Mouse (Mus musculus) left cerebral cortex, postnatal 14 days (tissue): ENCODE measurements at regions not wholly inside any gene's neighbourhood (a gene's known extent, or its start where the extent isn't known, plus 50 kb on each side); places are given as distances from the start of the nearest gene placed in this dataset.

Experiments
- DNase-seq, 2 experiments: peaks; one replicate each; pipeline ENCODE4 v3.0.0; 2021 to 2022; ENCODE audit warnings: low spot score in 2 of 2, mixed read lengths in 1 of 2
- intact Hi-C: fragments of 180-260 bp; cut with DNase I; formaldehyde crosslinking; loops from one replicate; pipeline ENCODE4 v1.15.1; 2025

GRCm38 (mm10) chr9:60991509-60991908 lies 197.2 kb downstream of the Uaca start:
- intact Hi-C loops, result no loop called here
- peak; percentile 34 to 50 for DNase-seq

DNA sequence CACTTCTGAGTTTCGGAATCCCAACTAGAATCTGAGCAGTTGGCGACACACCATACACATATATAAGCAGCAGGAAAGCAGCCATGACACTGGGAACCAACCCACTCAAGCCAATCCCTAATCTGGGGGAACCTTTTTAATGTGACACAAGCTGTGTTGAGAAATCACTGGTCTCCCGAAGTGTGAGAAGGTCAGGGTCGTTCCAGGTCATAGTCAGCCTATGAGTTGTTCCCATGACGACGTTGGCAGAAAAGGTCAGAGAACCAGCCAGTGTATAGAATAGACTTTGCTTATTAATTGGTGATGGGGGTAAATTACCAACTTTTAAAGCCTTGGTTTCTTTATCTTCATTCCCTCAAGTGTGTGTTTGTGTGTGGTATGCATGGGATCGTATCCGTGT lies 199.3 kb downstream of the Uaca start:
- no peak for DNase-seq
- intact Hi-C loops, result no loop called here

DNA sequence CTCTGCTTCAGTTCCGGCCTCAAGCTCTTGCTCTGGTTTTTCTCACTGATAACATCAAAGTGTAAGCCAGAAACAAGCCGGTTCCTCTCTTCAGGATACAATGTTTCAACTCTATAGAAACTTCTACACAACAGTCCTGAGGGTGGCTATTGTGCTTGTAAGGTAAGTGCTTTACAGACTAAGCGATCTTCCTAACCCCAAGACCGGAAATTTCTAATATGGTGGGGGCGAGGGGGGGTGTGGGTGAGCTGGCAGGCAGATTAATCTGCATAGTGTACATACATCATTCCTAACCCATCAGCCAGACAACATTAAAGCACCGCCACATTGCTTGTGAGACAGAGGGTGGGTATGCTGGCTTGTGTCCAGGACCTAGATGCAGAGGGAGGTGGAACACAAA lies 200.8 kb downstream of the Uaca start:
- DNase-seq, result no peak
- intact Hi-C loops, result no loop called here

GRCm38 (mm10) chr9:60998086-60998785 lies 203.9 kb downstream of the Uaca start:
- intact Hi-C loops, result no loop called here
- peak; percentile 60 to 62 for DNase-seq

DNA sequence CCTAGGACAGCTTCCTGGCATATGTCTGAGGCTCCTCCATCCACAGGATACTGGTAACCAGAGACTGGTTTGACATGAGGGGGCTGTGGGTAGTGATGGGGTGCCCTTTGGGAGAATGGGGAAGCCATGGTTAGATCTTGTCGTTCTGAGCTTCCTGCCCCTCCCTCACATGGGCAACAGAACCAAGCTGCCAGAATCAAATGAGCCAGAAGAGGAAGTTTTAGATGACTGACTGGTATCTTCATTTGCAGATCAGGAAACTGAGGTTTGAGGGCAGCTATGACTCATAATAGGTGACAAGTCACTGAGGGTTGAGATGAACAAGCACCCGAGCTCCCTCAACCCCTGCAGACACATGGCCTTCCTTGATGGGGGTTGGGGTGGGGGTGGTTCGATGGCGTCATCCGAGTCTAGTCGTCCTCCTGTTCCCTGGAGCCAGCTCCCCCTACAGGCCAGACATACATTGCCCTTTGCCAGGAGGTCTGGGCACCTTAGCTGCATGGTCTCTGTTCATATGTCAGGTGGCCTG lies 204.7 kb downstream of the Uaca start:
- intact Hi-C loops, result no loop called here

DNA sequence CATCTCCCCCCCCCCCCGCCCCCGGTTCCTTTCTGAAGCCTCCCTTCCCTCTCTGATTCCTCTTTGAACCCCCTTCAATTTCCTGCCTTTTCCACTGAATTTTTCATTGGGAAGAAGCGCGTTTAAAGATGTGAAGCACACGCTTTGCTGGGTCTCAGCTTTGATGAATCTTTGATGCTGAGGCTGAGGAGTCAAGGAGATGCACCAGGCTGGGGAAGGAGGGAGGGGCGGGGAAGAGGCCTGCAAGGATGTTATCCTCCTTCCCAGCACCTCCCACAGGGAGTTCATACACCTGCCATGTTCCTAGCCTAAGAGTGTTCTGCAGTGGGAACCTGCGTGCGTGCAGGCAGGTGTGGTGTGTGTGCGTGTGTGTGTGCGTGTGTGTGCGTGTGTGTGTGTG lies 205.9 kb downstream of the Uaca start:
- DNase-seq, result no peak
- intact Hi-C loops, result no loop called here

More for the DNA sequence above, 204.7 kb downstream of the Uaca start:
- DNase-seq, result no peak

GRCm38 (mm10) chr9:61002572-61002971 lies 208.2 kb downstream of the Uaca start:
- no peak for DNase-seq
- intact Hi-C loops, result no loop called here

DNA sequence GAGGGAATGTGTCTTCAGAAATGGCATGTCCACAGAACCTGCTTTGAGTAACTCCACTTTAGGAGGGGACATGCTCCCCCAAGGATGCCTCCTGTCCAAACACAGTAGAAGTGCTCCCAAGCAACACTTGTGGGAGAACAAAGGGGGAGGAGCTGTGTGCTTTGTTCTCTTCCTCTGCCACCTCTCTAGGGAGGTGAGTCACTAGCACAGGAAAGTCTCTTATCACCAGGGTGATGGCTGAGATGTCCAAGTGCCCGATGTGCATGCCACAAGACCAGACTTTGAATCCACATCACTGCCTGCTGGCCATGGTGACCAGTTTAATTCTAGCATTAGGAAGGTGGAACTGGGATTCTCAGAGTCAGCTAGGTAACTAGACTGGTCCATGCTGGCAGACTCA lies 214.1 kb downstream of the Uaca start:
- intact Hi-C loops, result no loop called here
- DNase-seq, result no peak

- intact Hi-C loops, result no loop called here
- DNase-seq, result no peak
Measured at GRCm38 (mm10) chr9:61011066-61011465, 216.7 kb downstream of the Uaca start.

GRCm38 (mm10) chr9:61012771-61013540 lies 218.6 kb downstream of the Uaca start:
- intact Hi-C loops, result no loop called here
- peak; percentile 80 to 92 for DNase-seq

DNA sequence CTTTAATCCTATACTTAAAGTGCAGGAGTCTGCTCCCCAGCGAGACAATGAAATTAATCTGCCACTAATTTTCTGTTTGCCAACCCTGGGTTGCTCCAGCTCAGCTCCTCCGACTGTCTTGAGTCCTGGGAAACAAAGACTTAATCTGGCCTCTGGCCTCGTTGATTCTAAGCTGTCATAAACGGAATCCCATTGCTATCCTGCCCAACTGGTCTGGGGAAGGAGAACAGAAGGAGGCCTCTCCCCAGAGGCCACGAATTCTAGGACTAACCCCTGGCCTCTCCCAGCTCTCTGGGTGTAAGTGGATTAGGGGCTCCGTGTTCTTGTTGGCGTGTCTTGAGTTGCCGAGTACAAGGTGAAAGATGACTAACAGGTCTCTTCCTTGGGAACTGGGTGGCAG lies 219.8 kb downstream of the Uaca start:
- no peak for DNase-seq
- intact Hi-C loops, result no loop called here

DNA sequence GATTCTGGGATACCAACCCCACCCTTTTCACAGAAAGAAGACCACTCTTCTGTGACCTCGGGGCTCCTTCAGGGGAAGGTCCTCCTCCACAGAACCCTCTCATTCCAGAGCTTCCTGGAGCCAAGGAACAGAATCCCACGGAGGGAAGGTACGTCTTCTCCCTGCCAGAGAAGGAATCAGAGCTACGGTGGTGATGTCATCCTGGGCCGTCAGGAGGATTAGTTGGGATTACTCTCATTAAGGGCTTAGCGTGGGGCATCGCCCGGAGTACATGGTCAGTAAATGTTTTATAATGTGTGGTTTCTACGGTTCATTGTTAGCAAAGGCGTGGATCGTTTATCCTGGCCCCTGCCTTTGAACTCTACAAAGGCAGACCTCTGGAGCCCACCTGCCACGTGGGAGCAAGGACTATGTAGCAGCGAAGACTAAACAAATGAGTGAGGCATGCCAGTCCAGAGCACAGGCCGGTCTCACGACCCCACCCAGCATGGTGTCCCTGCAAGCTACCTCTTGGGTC lies 221.1 kb downstream of the Uaca start:
- no peak for DNase-seq
- intact Hi-C loops, result no loop called here

DNA sequence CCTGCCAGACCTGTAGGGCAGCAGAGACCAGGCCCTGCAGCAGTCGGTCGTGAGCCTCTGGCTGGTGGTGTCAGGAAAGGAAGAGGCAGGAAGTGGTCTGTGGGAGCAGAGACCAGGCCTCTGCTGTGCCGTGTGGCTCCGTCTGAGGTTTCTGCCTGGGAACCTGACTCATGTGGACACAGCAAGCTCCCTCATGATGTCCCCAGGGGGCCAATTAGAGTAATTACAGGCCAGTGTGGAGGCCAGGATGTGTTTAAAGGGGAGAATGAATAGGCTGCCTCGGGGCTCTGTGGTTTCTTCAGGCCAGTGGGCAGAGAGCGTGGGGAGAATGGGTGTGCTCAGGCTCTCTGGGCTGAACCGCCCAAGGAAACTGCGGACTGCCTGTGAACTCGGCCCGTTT lies 222.3 kb downstream of the Uaca start:
- no peak for DNase-seq
- intact Hi-C loops, result no loop called here

DNA sequence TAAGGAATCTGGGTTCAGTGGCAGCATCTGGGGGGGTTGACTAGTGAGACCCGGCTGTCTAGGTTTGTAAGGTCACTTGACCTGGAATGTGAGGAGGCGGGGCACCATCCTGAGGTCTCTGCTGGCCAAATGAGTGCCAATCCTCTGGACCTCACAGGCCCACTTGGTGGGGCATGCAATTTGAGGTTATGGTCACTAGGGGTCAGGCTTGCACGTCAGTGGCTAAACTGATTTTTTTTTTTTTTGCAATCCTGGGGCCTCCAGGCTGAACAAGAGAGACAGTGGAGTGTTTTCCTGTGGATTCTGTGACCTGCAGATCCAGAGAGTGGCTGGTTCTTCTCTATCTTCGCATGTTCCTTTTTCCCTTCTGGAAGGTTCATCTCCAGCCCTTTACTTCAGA lies 225.6 kb downstream of the Uaca start:
- intact Hi-C loops, result no loop called here
- no peak for DNase-seq

DNA sequence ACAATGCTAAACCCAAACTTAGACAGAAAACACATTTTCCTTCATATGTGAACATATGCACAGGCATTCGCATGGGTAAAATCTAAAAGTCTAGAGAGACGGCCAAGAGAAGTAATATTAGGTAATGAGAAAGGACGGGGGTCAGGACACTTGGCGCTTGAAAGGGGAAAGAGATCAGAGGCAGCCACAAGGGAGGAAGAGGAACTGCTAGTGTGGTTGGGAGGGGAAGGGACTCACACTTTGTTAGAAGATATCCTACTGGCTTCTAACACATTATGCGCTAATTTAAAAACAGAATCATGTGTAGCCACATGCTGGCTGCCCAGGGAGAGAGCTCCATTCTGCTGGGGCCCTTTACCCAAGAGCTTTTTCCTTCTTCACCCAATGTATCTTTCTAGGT lies 227.5 kb downstream of the Uaca start:
- intact Hi-C loops, result no loop called here
- DNase-seq, result no peak

- intact Hi-C loops, result no loop called here
- peak; percentile 31 to 52 for DNase-seq
Measured at GRCm38 (mm10) chr9:61022371-61023026, 228.2 kb downstream of the Uaca start.

GRCm38 (mm10) chr9:61025341-61025740 lies 231.0 kb downstream of the Uaca start:
- intact Hi-C loops, result no loop called here
- no peak for DNase-seq

- DNase-seq, result no peak
- intact Hi-C loops, result no loop called here
Measured at GRCm38 (mm10) chr9:61028775-61029401, 234.5 kb downstream of the Uaca start.

DNA sequence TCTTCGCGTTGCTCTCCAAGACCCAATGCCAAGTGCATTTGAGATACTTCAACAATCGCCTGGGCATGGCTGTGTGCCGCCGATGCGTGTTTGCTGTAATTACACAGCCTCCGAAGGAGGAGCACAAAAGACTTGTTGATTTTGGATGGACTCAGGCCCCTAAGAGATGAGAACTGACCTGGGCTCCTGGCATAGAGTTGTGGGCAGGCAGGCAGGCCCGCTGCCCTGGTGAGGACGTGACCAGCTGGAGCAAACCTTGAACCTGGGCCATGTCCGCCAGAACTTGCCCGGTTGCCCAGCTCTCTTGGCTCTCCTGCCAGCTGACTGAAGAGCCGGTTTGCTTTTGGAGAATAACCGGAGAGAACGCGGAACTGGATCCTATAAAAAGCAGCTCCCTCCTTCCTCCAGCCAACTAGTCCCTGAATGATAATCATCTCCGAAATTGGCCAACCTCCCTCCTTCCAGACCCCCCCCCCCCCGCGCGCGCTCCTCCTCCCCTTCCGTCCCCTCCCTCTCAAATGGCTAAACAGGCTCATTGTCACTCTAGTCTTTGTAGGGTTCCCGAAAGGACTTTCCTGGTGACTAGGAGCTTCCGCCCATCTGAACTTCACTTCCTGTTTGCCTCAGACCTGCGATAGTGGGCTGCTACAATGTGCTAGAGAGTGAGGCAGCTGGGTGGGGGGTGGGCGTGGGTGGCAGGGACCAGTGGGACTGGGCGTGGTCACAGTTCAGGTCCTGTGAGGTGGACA lies 237.5 kb downstream of the Uaca start:
- intact Hi-C loops, result no loop called here
- peak; percentile 28 to 30 for DNase-seq
